Mouse (Mus musculus) liver, embryonic 14.5 days (tissue): Measurements from ENCODE around the gene Znhit3. TPM values are rescaled to one million over a fixed set of nuclear protein-coding genes. Genes with fewer than 3 reads are reported as not detected.
A peak's percentile ranks its signal among the peaks of the same experiment; 100 is the strongest.

Experiments
- ATAC-seq: fragments of 200-750 bp; cut with Nextera tagmentation; 2 replicates; pipeline ENCODE4 v1.8.0; 2017; ENCODE audit warnings: moderate number of reproducible peaks, mild to moderate bottlenecking, moderate library complexity; ENCODE audit not compliant: insufficient read depth
- DNase-seq, 3 experiments: peaks; one replicate each; pipeline ENCODE4 v3.0.0-alpha.2; 2012 to 2013; ENCODE audit warnings: low read depth in 3 of 3, low spot score in 3 of 3
- H3K27ac ChIP-seq: fragments of 300-500 bp; sonication (generic); 2 replicates; pipeline ENCODE4 v1.5.1; 2014; ENCODE audit warnings: moderate library complexity, mild to moderate bottlenecking, control low read depth, inconsistent platforms
- H3K27me3 ChIP-seq: fragments of 300-500 bp; sonication (generic); 2 replicates; pipeline ENCODE4 v1.6.1; 2014; ENCODE audit warnings: mild to moderate bottlenecking, low read length, moderate library complexity; ENCODE audit not compliant: control insufficient read depth, insufficient read depth
- H3K36me3 ChIP-seq: fragments of 300-500 bp; sonication (generic); replicated peaks from 2 replicates; pipeline ENCODE4 v1.6.1; 2014; ENCODE audit warnings: low read depth; ENCODE audit not compliant: control insufficient read depth, insufficient read depth
- H3K4me1 ChIP-seq, 2 experiments: fragments of 200-500 bp in 1 of 2; fragments of 300-500 bp in 1 of 2; sonication (generic) in 1 of 2; replicated peaks; 2 replicates each; pipeline ENCODE4 v1.6.1; 2012 to 2014; ENCODE audit warnings: antibody characterized with exemption in 1 of 2, inconsistent platforms in 1 of 2, low read length in 1 of 2; ENCODE audit not compliant: control insufficient read depth in 2 of 2, insufficient read depth in 2 of 2
- H3K4me2 ChIP-seq: fragments of 300-500 bp; sonication (generic); 2 replicates; pipeline ENCODE4 v1.6.1; 2014; ENCODE audit warnings: low read depth, mild to moderate bottlenecking, control low read depth, moderate library complexity
- H3K4me3 ChIP-seq, 2 experiments: fragments of 200-500 bp in 1 of 2; fragments of 300-500 bp in 1 of 2; sonication (generic) in 1 of 2; 2 replicates each; pipeline ENCODE4 v1.5.1; 2012 to 2014; ENCODE audit warnings: low read depth in 2 of 2, low read length in 2 of 2, mild to moderate bottlenecking in 2 of 2, control low read depth in 1 of 2, inconsistent platforms in 1 of 2, moderate library complexity in 1 of 2; ENCODE audit not compliant: insufficient read depth in 1 of 2
- H3K9ac ChIP-seq: fragments of 300-500 bp; sonication (generic); replicated peaks from 2 replicates; pipeline ENCODE4 v1.6.1; 2014; ENCODE audit warnings: mild to moderate bottlenecking, control low read depth, moderate library complexity
- H3K9me3 ChIP-seq: fragments of 300-500 bp; sonication (generic); 2 replicates; pipeline ENCODE4 v1.6.1; 2016; ENCODE audit warnings: low read length, mixed read lengths; ENCODE audit not compliant: control insufficient read depth
- CTCF ChIP-seq: IDR thresholded peaks from 2 replicates; pipeline ENCODE4 v1.5.1; 2016; ENCODE audit warnings: antibody characterized with exemption, low read depth, control low read depth
- EP300 ChIP-seq: IDR thresholded peaks from 2 replicates; pipeline ENCODE4 v1.6.1; 2016; ENCODE audit warnings: antibody characterized with exemption, low read depth
- WGBS: fragments of 180-500 bp; shearing (Covaris S2); extraction: QIAGEN DNeasy Blood & Tissue Kit; methylation state at CpG from one replicate; pipeline ENCODE4 v1.1.7; 2014; ENCODE audit not compliant: insufficient replicate concordance; 5-methylcytosine and 5-hydroxymethylcytosine counted together
- microRNA-seq: library from miRNA; unstranded; fragments of <30 nt; microRNA quantifications from one replicate; pipeline ENCODE4, GENCODE M21; 2016
- polyA plus RNA-seq, 2 experiments: library from polyadenylated mRNA; depleted of rRNA in 1 of 2; stranded (reverse) in 1 of 2; unstranded in 1 of 2; fragments of >200 nt; fragmentation: Nextera tagmentation in 1 of 2; extraction: Ambion mirVana in 1 of 2; gene quantifications; 2 replicates each; pipeline versions ENCODE4 v1.2.1 to v1.2.3; 2012 to 2014

Znhit3 gene
- polyA plus RNA-seq, 2 experiments: 19.0 to 47.9 TPM

- no peak for TF ChIP-seq CTCF
- no peak for TF ChIP-seq EP300
- H3K4me1 ChIP-seq: peaks cover 24 to 33% of the 10 kb centered on the region in 2 experiments
- peak overlapping the region; percentile 99 for H3K9ac ChIP-seq
- peak overlapping the region; percentile 88 for H3K27ac ChIP-seq
- WGBS: under 1% methylated on average over 57 of the region's 61 CpGs
- ATAC-seq: peak; percentile 56
- peak; percentile 74 to 83 (median 80) for DNase-seq
- no peaks in the 10 kb centered on the region for H3K9me3 ChIP-seq
- H3K36me3 ChIP-seq: peaks cover 18% of the 10 kb centered on the region
- H3K4me2 ChIP-seq: peak overlapping the region; percentile 80
- no peaks in the 10 kb centered on the region for H3K27me3 ChIP-seq
- peak overlapping the region; percentile 81 to 93 for H3K4me3 ChIP-seq
Measured at GRCm38 (mm10) chr11:84869537-84870232, 46.5 kb downstream of the Znhit3 start.

- Histone ChIP-seq H3K4me3 (peak overlapping the region; percentile 81 to 93), H3K36me3 (peaks cover 24% of the 10 kb centered on the region), H3K4me1 (peaks cover 23 to 28% of the 10 kb centered on the region in 2 experiments), H3K4me2 (peak overlapping the region; percentile 80), H3K27me3 (no peaks in the 10 kb centered on the region), H3K27ac (peak overlapping the region; percentile 88), H3K9ac (peak overlapping the region; percentile 99), H3K9me3 (no peaks in the 10 kb centered on the region)
- ATAC-seq: no peak
- WGBS: under 1% methylated on average over 7 of the region's 7 CpGs
- DNase-seq: peak in 1 of 3 experiments; percentile 49
- TF ChIP-seq EP300 (no peak), CTCF (no peak)
Measured at GRCm38 (mm10) chr11:84868786-84869259, 47.3 kb downstream of the Znhit3 start.

- H3K4me2 ChIP-seq: peak overlapping the region; percentile 80
- peak overlapping the region; percentile 69 to 93 for H3K4me3 ChIP-seq
- peaks cover 28% of the 10 kb centered on the region for H3K36me3 ChIP-seq
- 76% methylated on average over 2 of the region's 2 CpGs for WGBS
- DNase-seq: no peak
- TF ChIP-seq EP300: no peak
- no peak for TF ChIP-seq CTCF
- no peaks in the 10 kb centered on the region for H3K27me3 ChIP-seq
- peaks cover 16 to 20% of the 10 kb centered on the region in 2 experiments for H3K4me1 ChIP-seq
- H3K27ac ChIP-seq: peak overlapping the region; percentile 6; the same call in 1 of the 2 replicates
- ATAC-seq: no peak
- H3K9ac ChIP-seq: peak overlapping the region; percentile 45
- H3K9me3 ChIP-seq: no peaks in the 10 kb centered on the region
Measured at GRCm38 (mm10) chr11:84867586-84867985, 48.6 kb downstream of the Znhit3 start.

- Histone ChIP-seq H3K9me3 (no peaks in the 10 kb centered on the region), H3K4me2 (peak overlapping the region; percentile 43), H3K27me3 (no peaks in the 10 kb centered on the region), H3K4me3 (no peak overlapping the region), H3K36me3 (peaks cover 47% of the 10 kb centered on the region), H3K4me1 (peaks cover 16 to 19% of the 10 kb centered on the region in 2 experiments), H3K27ac (no peak overlapping the region), H3K9ac (no peak overlapping the region)
- DNase-seq (no peak), ATAC-seq (no peak)
- WGBS: 62% methylated on average over 2 of the region's 2 CpGs
- no peak for TF ChIP-seq EP300
- no peak for TF ChIP-seq CTCF
Measured at GRCm38 (mm10) chr11:84865268-84865667, 50.9 kb downstream of the Znhit3 start.

Small RNAs within 50 kb of the gene (microRNA-seq; reads per million reads assigned to microRNA genes)
- not detected for gene Gm23564

Other genes starting within 250 kb of the Znhit3 start
- gene Mrm1, start 96.9 kb downstream of the Znhit3 start, polyA plus RNA-seq (2012; rRNA removed): 19.7 and 32.5 TPM in 2 replicates
- gene Mrm1, start 96.9 kb downstream of the Znhit3 start, polyA plus RNA-seq (2014; fragmentation: Nextera tagmentation; extraction: Ambion mirVana): 12.0 and 13.2 TPM in 2 replicates
- gene Dhrs11, start 87.4 kb downstream of the Znhit3 start, polyA plus RNA-seq (2012; rRNA removed): 210 and 211 TPM in 2 replicates
- 201 and 216 TPM in 2 replicates for gene Dhrs11, start 87.4 kb downstream of the Znhit3 start, polyA plus RNA-seq (2014; fragmentation: Nextera tagmentation; extraction: Ambion mirVana)
- 37.4 and 63.7 TPM in 2 replicates for gene Ggnbp2, start 45.5 kb downstream of the Znhit3 start, polyA plus RNA-seq (2012; rRNA removed)
- gene Ggnbp2, start 45.5 kb downstream of the Znhit3 start, polyA plus RNA-seq (2014; fragmentation: Nextera tagmentation; extraction: Ambion mirVana): 48.5 and 52.9 TPM in 2 replicates
- 6.5 and 6.8 TPM in 2 replicates for gene Myo19, start 36.2 kb downstream of the Znhit3 start, polyA plus RNA-seq (2012; rRNA removed)
- 3.9 and 4.7 TPM in 2 replicates for gene Myo19, start 36.2 kb downstream of the Znhit3 start, polyA plus RNA-seq (2014; fragmentation: Nextera tagmentation; extraction: Ambion mirVana)
- 3.3 and 4.1 TPM in 2 replicates for gene Pigw, start 36.1 kb downstream of the Znhit3 start, polyA plus RNA-seq (2012; rRNA removed)
- gene Pigw, start 36.1 kb downstream of the Znhit3 start, polyA plus RNA-seq (2014; fragmentation: Nextera tagmentation; extraction: Ambion mirVana): 1.2 and 1.4 TPM in 2 replicates
- gene Car4, start 41.4 kb upstream of the Znhit3 start, polyA plus RNA-seq (2012; rRNA removed): 0.10 and 0.11 TPM in 2 replicates
- 0.43 and 0.51 TPM in 2 replicates for gene Car4, start 41.4 kb upstream of the Znhit3 start, polyA plus RNA-seq (2014; fragmentation: Nextera tagmentation; extraction: Ambion mirVana)
- 15.0 and 25.6 TPM in 2 replicates for gene Usp32, start 223.8 kb upstream of the Znhit3 start, polyA plus RNA-seq (2012; rRNA removed)
- 14.4 and 17.7 TPM in 2 replicates for gene Usp32, start 223.8 kb upstream of the Znhit3 start, polyA plus RNA-seq (2014; fragmentation: Nextera tagmentation; extraction: Ambion mirVana)